Mouse (Mus musculus): ENCODE measurements around the gene Fstl4. TPM values are rescaled to one million over a fixed set of nuclear protein-coding genes. Genes with fewer than 3 reads are reported as not detected.

Fstl4 gene
- polyA plus RNA-seq, 1 experiment from 2014 or later, result 0.06 TPM

GRCm38 (mm10) chr11:53097870-53098269 lies 333.4 kb downstream of the Fstl4 start:
- no peaks in the 10 kb centered on the region for H3K4me1 ChIP-seq (replicated peaks)
- no peak overlapping the region for H3K27ac ChIP-seq
- no peaks in the 10 kb centered on the region for H3K27me3 ChIP-seq
- no peak overlapping the region for H3K4me2 ChIP-seq
- no peaks in the 10 kb centered on the region for H3K36me3 ChIP-seq
- WGBS (ENCODE audit: insufficient replicate concordance), result 62% methylated on average over 6 of the region's 6 CpGs
- DNase-seq (no peak), ATAC-seq (ENCODE audit: low read depth) (no peak)
- no peak overlapping the region for H3K4me3 ChIP-seq (replicated peaks)
- H3K9ac ChIP-seq, result no peak overlapping the region
- H3K9me3 ChIP-seq (replicated peaks), result no peaks in the 10 kb centered on the region

- no peaks in the 10 kb centered on the region for H3K9me3 ChIP-seq (replicated peaks)
- no peak overlapping the region for H3K27ac ChIP-seq
- H3K4me2 ChIP-seq, result no peak overlapping the region
- 69% methylated on average over 3 of the region's 3 CpGs for WGBS (ENCODE audit: insufficient replicate concordance)
- no peak for DNase-seq
- H3K27me3 ChIP-seq, result no peaks in the 10 kb centered on the region
- no peaks in the 10 kb centered on the region for H3K4me1 ChIP-seq (replicated peaks)
- H3K9ac ChIP-seq, result no peak overlapping the region
- no peak for ATAC-seq (ENCODE audit: low read depth)
- no peaks in the 10 kb centered on the region for H3K36me3 ChIP-seq
- no peak overlapping the region for H3K4me3 ChIP-seq (replicated peaks)
These were observed 334.4 kb downstream of the Fstl4 start for GRCm38 (mm10) chr11:53098780-53099198.

GRCm38 (mm10) chr11:53099322-53099721 lies 334.9 kb downstream of the Fstl4 start:
- Histone ChIP-seq H3K27ac (no peak overlapping the region), H3K27me3 (no peaks in the 10 kb centered on the region), H3K9ac (no peak overlapping the region), H3K4me3 (replicated peaks) (no peak overlapping the region), H3K9me3 (replicated peaks) (no peaks in the 10 kb centered on the region), H3K4me1 (replicated peaks) (no peaks in the 10 kb centered on the region), H3K36me3 (no peaks in the 10 kb centered on the region), H3K4me2 (no peak overlapping the region)
- DNase-seq (no peak), ATAC-seq (ENCODE audit: low read depth) (no peak)
- 64% methylated on average over 5 of the region's 5 CpGs for WGBS (ENCODE audit: insufficient replicate concordance)

DNA sequence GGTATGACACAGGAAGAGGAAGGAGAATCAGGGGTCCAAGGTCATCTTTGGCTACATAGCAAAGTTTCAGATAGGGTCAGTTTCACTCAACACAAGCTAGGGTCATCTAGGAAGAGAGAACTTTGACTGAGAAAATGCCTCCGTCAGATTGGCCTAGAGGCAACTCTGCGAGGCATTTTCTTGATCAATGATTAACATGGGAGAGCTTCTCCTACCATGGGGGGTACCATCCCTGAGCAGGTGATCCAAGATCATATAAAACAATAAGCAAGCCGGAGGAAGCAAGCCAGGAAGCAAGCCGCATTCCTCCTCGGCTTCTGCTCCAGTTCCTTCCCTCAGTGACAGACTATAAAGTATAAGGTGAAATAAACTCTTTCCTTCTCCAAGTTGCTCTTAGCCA lies 337.3 kb downstream of the Fstl4 start:
- Histone ChIP-seq H3K9me3 (replicated peaks) (no peaks in the 10 kb centered on the region), H3K4me2 (no peak overlapping the region), H3K9ac (no peak overlapping the region), H3K27ac (no peak overlapping the region), H3K4me3 (replicated peaks) (no peak overlapping the region), H3K4me1 (replicated peaks) (no peaks in the 10 kb centered on the region), H3K36me3 (no peaks in the 10 kb centered on the region), H3K27me3 (no peaks in the 10 kb centered on the region)
- WGBS (ENCODE audit: insufficient replicate concordance), result 65% methylated on average over 5 of the region's 5 CpGs
- ATAC-seq (ENCODE audit: low read depth) (no peak), DNase-seq (no peak)

DNA sequence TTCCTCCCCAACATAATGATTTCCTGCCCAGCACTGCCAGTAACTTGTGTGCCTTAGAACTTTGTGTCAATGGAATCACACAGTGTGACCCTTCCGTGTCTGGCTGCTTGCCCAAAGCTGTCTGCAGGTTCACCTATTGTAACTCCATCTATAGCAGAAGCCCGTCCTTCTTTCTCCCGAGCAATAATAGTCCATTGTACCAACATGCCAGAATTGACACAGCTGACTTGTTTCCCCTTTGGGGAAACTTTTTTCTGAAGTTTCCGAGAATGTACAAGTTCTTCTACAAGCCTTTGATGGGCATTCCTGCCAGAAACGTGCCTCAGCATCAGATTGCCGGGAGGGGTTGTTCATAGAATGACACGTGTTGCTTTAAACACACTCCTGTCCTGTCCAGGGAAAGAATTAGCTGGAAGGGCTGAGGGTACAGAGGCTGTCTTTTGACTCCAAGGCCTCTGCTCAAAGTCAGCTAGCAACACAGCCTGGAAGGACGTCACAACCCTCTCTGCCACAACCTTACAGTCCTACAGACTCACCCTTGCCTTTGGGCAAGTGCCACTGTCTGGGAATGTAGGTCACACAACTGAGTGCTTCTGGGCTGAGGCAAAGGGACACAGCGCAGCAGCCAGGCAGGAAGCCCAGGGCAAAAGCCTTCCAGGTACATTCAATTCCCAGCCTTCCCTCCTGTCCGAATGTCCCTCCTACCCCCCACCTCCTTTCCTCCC lies 339.3 kb downstream of the Fstl4 start:
- Histone ChIP-seq H3K4me2 (no peak overlapping the region), H3K4me1 (replicated peaks) (no peaks in the 10 kb centered on the region), H3K4me3 (replicated peaks) (no peak overlapping the region), H3K27ac (no peak overlapping the region), H3K9me3 (replicated peaks) (no peaks in the 10 kb centered on the region), H3K9ac (no peak overlapping the region), H3K27me3 (no peaks in the 10 kb centered on the region), H3K36me3 (no peaks in the 10 kb centered on the region)
- WGBS (ENCODE audit: insufficient replicate concordance), result 59% methylated on average over 10 of the region's 10 CpGs
- DNase-seq (no peak), ATAC-seq (ENCODE audit: low read depth) (no peak)

DNA sequence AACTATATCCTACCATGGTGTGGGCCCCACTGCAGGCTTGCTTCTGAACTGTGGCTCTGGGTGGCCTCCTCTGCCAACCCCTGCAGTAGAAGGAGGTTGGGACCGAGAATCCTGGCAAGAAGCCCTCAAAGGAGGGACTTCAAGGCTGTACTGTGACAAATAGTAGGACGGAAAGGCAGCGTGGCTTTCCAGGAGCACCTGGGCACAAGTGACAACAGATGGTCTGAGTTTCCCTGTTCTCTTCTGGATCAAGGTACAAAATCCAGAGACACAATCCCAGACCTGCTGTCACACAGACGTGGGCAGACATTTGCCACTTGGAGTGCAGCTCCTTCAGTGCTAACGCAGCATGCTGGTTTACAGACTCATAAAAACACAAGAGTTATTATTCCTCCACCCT lies 343.3 kb downstream of the Fstl4 start:
- ATAC-seq (ENCODE audit: low read depth) (no peak), DNase-seq (no peak)
- Histone ChIP-seq H3K27me3 (no peaks in the 10 kb centered on the region), H3K9ac (no peak overlapping the region), H3K9me3 (replicated peaks) (no peaks in the 10 kb centered on the region), H3K4me2 (no peak overlapping the region), H3K4me1 (replicated peaks) (no peaks in the 10 kb centered on the region), H3K36me3 (no peaks in the 10 kb centered on the region), H3K27ac (no peak overlapping the region), H3K4me3 (replicated peaks) (no peak overlapping the region)
- WGBS (ENCODE audit: insufficient replicate concordance), result 69% methylated on average over 5 of the region's 5 CpGs

- Histone ChIP-seq H3K9me3 (replicated peaks) (no peaks in the 10 kb centered on the region), H3K36me3 (no peaks in the 10 kb centered on the region), H3K9ac (no peak overlapping the region), H3K4me1 (replicated peaks) (no peaks in the 10 kb centered on the region), H3K4me3 (replicated peaks) (no peak overlapping the region), H3K4me2 (no peak overlapping the region), H3K27me3 (no peaks in the 10 kb centered on the region), H3K27ac (no peak overlapping the region)
- ATAC-seq (ENCODE audit: low read depth), result no peak
- no peak for DNase-seq
- WGBS (ENCODE audit: insufficient replicate concordance), result 73% methylated on average over 6 of the region's 6 CpGs
These were observed 344.4 kb downstream of the Fstl4 start for GRCm38 (mm10) chr11:53108798-53109197.

DNA sequence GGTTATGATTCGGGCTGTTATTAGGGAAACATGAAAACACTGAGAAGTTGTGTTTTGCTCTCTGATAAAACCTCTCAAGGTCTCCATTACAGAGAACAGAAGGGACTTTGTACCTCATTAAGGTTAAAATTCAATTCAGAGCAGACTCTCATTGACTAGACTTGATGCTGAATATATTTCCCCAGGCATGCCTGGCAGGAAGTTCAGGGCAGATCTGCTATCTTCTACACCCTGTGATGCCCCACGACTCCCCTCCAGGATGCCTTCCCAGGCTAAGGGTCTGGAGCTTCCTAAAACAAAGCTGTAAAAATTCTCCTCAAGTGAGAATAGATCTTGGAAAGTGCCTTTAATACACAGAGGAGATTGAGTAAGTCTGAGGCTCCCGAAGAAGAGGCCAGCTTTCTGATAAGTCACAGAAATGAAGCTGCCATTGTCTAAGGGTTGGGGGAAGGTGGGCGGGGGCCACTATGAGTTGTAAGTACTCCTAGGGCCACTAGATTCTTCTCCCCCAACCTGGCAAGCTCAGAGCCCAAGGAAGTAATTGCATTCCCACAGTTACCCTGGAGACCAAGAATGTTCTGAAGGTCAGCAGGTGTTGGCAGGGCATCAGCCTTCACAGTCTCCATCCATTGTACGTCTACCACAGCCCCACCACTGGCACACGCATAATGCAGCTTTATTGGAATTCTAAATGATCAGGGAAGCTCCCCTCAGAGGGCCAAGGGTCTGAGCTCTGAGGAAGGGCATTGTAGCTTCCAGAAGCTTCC lies 345.4 kb downstream of the Fstl4 start:
- Histone ChIP-seq H3K27me3 (no peaks in the 10 kb centered on the region), H3K36me3 (no peaks in the 10 kb centered on the region), H3K4me2 (no peak overlapping the region), H3K9me3 (replicated peaks) (no peaks in the 10 kb centered on the region), H3K4me1 (replicated peaks) (no peaks in the 10 kb centered on the region), H3K27ac (no peak overlapping the region), H3K9ac (no peak overlapping the region), H3K4me3 (replicated peaks) (no peak overlapping the region)
- 52% methylated on average over 6 of the region's 6 CpGs for WGBS (ENCODE audit: insufficient replicate concordance)
- DNase-seq, result no peak
- no peak for ATAC-seq (ENCODE audit: low read depth)

GRCm38 (mm10) chr11:53115711-53116110 lies 351.3 kb downstream of the Fstl4 start:
- H3K4me3 ChIP-seq (replicated peaks), result no peak overlapping the region
- H3K36me3 ChIP-seq, result no peaks in the 10 kb centered on the region
- no peaks in the 10 kb centered on the region for H3K4me1 ChIP-seq (replicated peaks)
- WGBS (ENCODE audit: insufficient replicate concordance), result 49% methylated on average over 4 of the region's 4 CpGs
- no peaks in the 10 kb centered on the region for H3K27me3 ChIP-seq
- no peak overlapping the region for H3K9ac ChIP-seq
- ATAC-seq (ENCODE audit: low read depth) (no peak), DNase-seq (no peak)
- no peaks in the 10 kb centered on the region for H3K9me3 ChIP-seq (replicated peaks)
- no peak overlapping the region for H3K27ac ChIP-seq
- no peak overlapping the region for H3K4me2 ChIP-seq

- H3K9me3 ChIP-seq (replicated peaks), result no peaks in the 10 kb centered on the region
- no peaks in the 10 kb centered on the region for H3K4me1 ChIP-seq (replicated peaks)
- H3K27me3 ChIP-seq, result no peaks in the 10 kb centered on the region
- DNase-seq (no peak), ATAC-seq (ENCODE audit: low read depth) (no peak)
- H3K4me3 ChIP-seq (replicated peaks), result no peak overlapping the region
- H3K4me2 ChIP-seq, result no peak overlapping the region
- no peaks in the 10 kb centered on the region for H3K36me3 ChIP-seq
- no peak overlapping the region for H3K9ac ChIP-seq
- 53% methylated on average over 2 of the region's 2 CpGs for WGBS (ENCODE audit: insufficient replicate concordance)
- no peak overlapping the region for H3K27ac ChIP-seq
These were observed 351.9 kb downstream of the Fstl4 start for GRCm38 (mm10) chr11:53116356-53116755.

GRCm38 (mm10) chr11:53118226-53118965 lies 354.0 kb downstream of the Fstl4 start:
- 68% methylated on average over 11 of the region's 11 CpGs for WGBS (ENCODE audit: insufficient replicate concordance)
- ATAC-seq (ENCODE audit: low read depth), result no peak
- H3K4me1 ChIP-seq (replicated peaks), result no peaks in the 10 kb centered on the region

More at GRCm38 (mm10) chr11:53118226-53118965, 354.0 kb downstream of the Fstl4 start:
- H3K27ac ChIP-seq, result no peak overlapping the region
- no peak overlapping the region for H3K4me3 ChIP-seq (replicated peaks)
- no peaks in the 10 kb centered on the region for H3K27me3 ChIP-seq
- no peaks in the 10 kb centered on the region for H3K9me3 ChIP-seq (replicated peaks)
- no peak for DNase-seq
- H3K36me3 ChIP-seq, result no peaks in the 10 kb centered on the region
- no peak overlapping the region for H3K4me2 ChIP-seq
- H3K9ac ChIP-seq, result no peak overlapping the region
